Mouse (Mus musculus) megakaryocyte, embryonic 14.5 days (primary cell): ENCODE results near the gene Ntn5.

Experiments
- FLI1 ChIP-seq: IDR thresholded peaks from 2 replicates; pipeline ENCODE4 v1.6.1; 2012; ENCODE audit warnings: low read length, inconsistent platforms, mixed read lengths
- GATA1 ChIP-seq: IDR thresholded peaks from 3 replicates; pipeline ENCODE4 v1.6.1; 2012; ENCODE audit warnings: mixed read lengths, low read length, inconsistent platforms, borderline replicate concordance

DNA sequence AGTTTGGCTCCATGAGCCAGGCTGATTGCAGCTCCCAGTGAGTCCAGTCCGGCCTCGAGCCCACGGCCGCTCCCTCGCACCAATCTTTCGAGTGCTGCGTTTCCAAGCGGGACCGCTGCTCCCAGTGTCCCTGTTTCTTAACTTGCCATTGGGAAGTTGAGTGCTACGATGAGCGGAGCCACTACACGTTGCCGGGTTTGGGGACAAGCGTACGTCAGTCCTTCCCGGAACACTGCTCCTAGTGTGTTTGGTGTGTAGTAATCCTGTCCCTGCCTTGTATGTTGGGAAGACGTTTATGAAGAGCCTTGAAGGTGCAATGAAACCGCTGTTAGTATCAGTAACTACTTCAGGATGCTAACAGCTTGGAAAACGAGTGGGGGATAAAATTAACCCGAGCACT, 34.5 kb downstream of the Ntn5 start:
- TF ChIP-seq GATA1 = no peak
- TF ChIP-seq FLI1 = no peak
